Mouse (Mus musculus) cerebellum, postnatal 36 days (tissue): ENCODE measurements around the gene Denr.

Experiments used
- DNase-seq, 2 experiments: peaks; one replicate each; pipeline ENCODE4 v3.0.0; 2021 to 2022; ENCODE audit warnings: mixed read lengths in 2 of 2

Gene Denr

GRCm38 (mm10) chr5:123914852-123915251, 7.9 kb downstream of the Denr start:
- no peak for DNase-seq

GRCm38 (mm10) chr5:123922112-123922511, 15.1 kb downstream of the Denr start:
- DNase-seq: no peak

- DNase-seq: no peak
These were observed 20.1 kb downstream of the Denr start, which contains the start of gene Gm43518 for GRCm38 (mm10) chr5:123927118-123927517. Gm43518 (plus strand) TSS chr5:123927418.

- DNase-seq: peak; percentile 92 to 95
These were observed 23.6 kb downstream of the Denr start, which contains the start of gene Ccdc62 for GRCm38 (mm10) chr5:123930508-123930989. Ccdc62 (plus strand) TSS chr5:123930679.

- DNase-seq: no peak
These were observed 24.2 kb downstream of the Denr start for GRCm38 (mm10) chr5:123931131-123931530.

- DNase-seq: no peak
These were observed 26.0 kb downstream of the Denr start for GRCm38 (mm10) chr5:123932927-123933326.

GRCm38 (mm10) chr5:123933556-123933955, 26.6 kb downstream of the Denr start:
- DNase-seq: no peak

GRCm38 (mm10) chr5:123933957-123934591, 27.1 kb downstream of the Denr start:
- DNase-seq: no peak

- DNase-seq: no peak
These were observed 29.0 kb downstream of the Denr start for GRCm38 (mm10) chr5:123935931-123936330.

- no peak for DNase-seq
These were observed 31.5 kb downstream of the Denr start for GRCm38 (mm10) chr5:123938479-123938878.

- no peak for DNase-seq
These were observed 39.6 kb downstream of the Denr start for GRCm38 (mm10) chr5:123946546-123946945.

- peak in 1 of 2 experiments; percentile 25 for DNase-seq
These were observed 40.2 kb downstream of the Denr start for GRCm38 (mm10) chr5:123947041-123947761.

GRCm38 (mm10) chr5:123952365-123953045, 45.5 kb downstream of the Denr start:
- DNase-seq: no peak

GRCm38 (mm10) chr5:123957213-123957612, 50.2 kb downstream of the Denr start:
- DNase-seq: no peak

GRCm38 (mm10) chr5:123959018-123959417, 52.0 kb downstream of the Denr start:
- DNase-seq: no peak

- DNase-seq: no peak
These were observed 53.2 kb downstream of the Denr start for GRCm38 (mm10) chr5:123960129-123960528.

GRCm38 (mm10) chr5:123961046-123961445, 54.1 kb downstream of the Denr start:
- DNase-seq: no peak

- DNase-seq: no peak
These were observed 57.2 kb downstream of the Denr start for GRCm38 (mm10) chr5:123964208-123964607.

GRCm38 (mm10) chr5:123966759-123967158, 59.8 kb downstream of the Denr start:
- no peak for DNase-seq

- DNase-seq: no peak
These were observed 61.5 kb downstream of the Denr start for GRCm38 (mm10) chr5:123968468-123968867.

GRCm38 (mm10) chr5:123969216-123969615, 62.2 kb downstream of the Denr start:
- no peak for DNase-seq

GRCm38 (mm10) chr5:123970576-123970975, 63.6 kb downstream of the Denr start:
- no peak for DNase-seq

GRCm38 (mm10) chr5:123972453-123972852, 65.5 kb downstream of the Denr start:
- DNase-seq: no peak
